Mouse (Mus musculus): ENCODE results near the gene Snd1.
"Not testable (repeated sequence)": the region's sequence is repeated elsewhere in the genome, so short reads cannot be mapped to it uniquely, and the experiment has no call there.

Gene Snd1

GRCm38 (mm10) chr6:28486471-28486870 lies 11.5 kb downstream of the Snd1 start:
- no peak for DNase-seq

GRCm38 (mm10) chr6:28486905-28487304 lies 12.0 kb downstream of the Snd1 start:
- DNase-seq, result no peak

- no peak for DNase-seq
Measured at GRCm38 (mm10) chr6:28488204-28488851, 13.4 kb downstream of the Snd1 start.

GRCm38 (mm10) chr6:28490612-28491011 lies 15.7 kb downstream of the Snd1 start:
- no peak for DNase-seq

- DNase-seq, result no peak
Measured at GRCm38 (mm10) chr6:28491198-28491597, 16.3 kb downstream of the Snd1 start.

GRCm38 (mm10) chr6:28497837-28498236 lies 22.9 kb downstream of the Snd1 start:
- DNase-seq, result no peak

GRCm38 (mm10) chr6:28502576-28502975 lies 27.6 kb downstream of the Snd1 start:
- no peak for DNase-seq

GRCm38 (mm10) chr6:28503148-28503547 lies 28.2 kb downstream of the Snd1 start:
- DNase-seq, result no peak

- no peak for DNase-seq
Measured at GRCm38 (mm10) chr6:28504611-28505010, 29.7 kb downstream of the Snd1 start.

- no peak for DNase-seq
Measured at GRCm38 (mm10) chr6:28507759-28508158, 32.8 kb downstream of the Snd1 start.

- no peak for DNase-seq
Measured at GRCm38 (mm10) chr6:28514195-28514594, 39.3 kb downstream of the Snd1 start.

GRCm38 (mm10) chr6:28514830-28515350 lies 40.0 kb downstream of the Snd1 start:
- no peak for DNase-seq

- no peak for DNase-seq
Measured at GRCm38 (mm10) chr6:28516618-28517017, 41.7 kb downstream of the Snd1 start.

GRCm38 (mm10) chr6:28517050-28517449 lies 42.1 kb downstream of the Snd1 start:
- DNase-seq, result no peak

GRCm38 (mm10) chr6:28519426-28519825 lies 44.5 kb downstream of the Snd1 start:
- DNase-seq, result no peak

- not testable (repeated sequence) for DNase-seq
Measured at GRCm38 (mm10) chr6:28520787-28521186, 45.8 kb downstream of the Snd1 start.

- no peak for DNase-seq
Measured at GRCm38 (mm10) chr6:28521416-28521815, 46.5 kb downstream of the Snd1 start.

GRCm38 (mm10) chr6:28525589-28525988 lies 50.6 kb downstream of the Snd1 start:
- no peak for DNase-seq

GRCm38 (mm10) chr6:28527459-28527858 lies 52.5 kb downstream of the Snd1 start:
- no peak for DNase-seq

GRCm38 (mm10) chr6:28528208-28528607 lies 53.3 kb downstream of the Snd1 start:
- no peak for DNase-seq

- DNase-seq, result no peak
Measured at GRCm38 (mm10) chr6:28536464-28536863, 61.5 kb downstream of the Snd1 start.

- peak; percentile 31 for DNase-seq
Measured at GRCm38 (mm10) chr6:28537851-28538527, 63.0 kb downstream of the Snd1 start.

- peak; percentile 38 for DNase-seq
Measured at GRCm38 (mm10) chr6:28542298-28542701, 67.4 kb downstream of the Snd1 start.

- no peak for DNase-seq
Measured at GRCm38 (mm10) chr6:28546943-28547342, 72.0 kb downstream of the Snd1 start.

Data from right cerebral cortex, postnatal 14 days (tissue).